Mouse (Mus musculus) naive thymus-derived CD4-positive, alpha-beta T cell, adult 2 months (primary cell): ENCODE results near the gene Elf2.
"Not testable (repeated sequence)": the region's sequence is repeated elsewhere in the genome, so short reads cannot be mapped to it uniquely, and the experiment has no call there.

Source experiments
- DNase-seq: peaks from one replicate; pipeline ENCODE4 v3.0.0-alpha.2; 2011; ENCODE audit warnings: low read depth

The Elf2 gene

GRCm38 (mm10) chr3:51359558-51360307 is 19.3 kb upstream of the Elf2 start:
- DNase-seq = no peak

GRCm38 (mm10) chr3:51358660-51359557 is 18.4 kb upstream of the Elf2 start:
- DNase-seq = peak; percentile 89

- DNase-seq = peak; percentile 86
Observed at GRCm38 (mm10) chr3:51358181-51358580, 17.7 kb upstream of the Elf2 start.

- DNase-seq = no peak
Observed at GRCm38 (mm10) chr3:51357624-51358023, 17.2 kb upstream of the Elf2 start.

- DNase-seq = no peak
Observed at GRCm38 (mm10) chr3:51357078-51357477, 16.6 kb upstream of the Elf2 start.

GRCm38 (mm10) chr3:51354956-51355355 is 14.5 kb upstream of the Elf2 start:
- DNase-seq = not testable (repeated sequence)

- no peak for DNase-seq
Observed at GRCm38 (mm10) chr3:51354034-51354427, 13.6 kb upstream of the Elf2 start.

- DNase-seq = peak; percentile 86
Observed at GRCm38 (mm10) chr3:51353325-51354033, 13.0 kb upstream of the Elf2 start.

- no peak for DNase-seq
Observed at GRCm38 (mm10) chr3:51350806-51351205, 10.3 kb upstream of the Elf2 start.

GRCm38 (mm10) chr3:51348646-51349238 is 8.3 kb upstream of the Elf2 start:
- no peak for DNase-seq

- DNase-seq = not testable (repeated sequence)
Observed at GRCm38 (mm10) chr3:51345017-51345416, 4.6 kb upstream of the Elf2 start.

- not testable (repeated sequence) for DNase-seq
Observed at GRCm38 (mm10) chr3:51344182-51344581, 3.7 kb upstream of the Elf2 start.

- DNase-seq = no peak
Observed at GRCm38 (mm10) chr3:51343260-51343659, 2.8 kb upstream of the Elf2 start.

- peak; percentile 43 for DNase-seq
Observed at GRCm38 (mm10) chr3:51342152-51342551, 1.7 kb upstream of the Elf2 start.

GRCm38 (mm10) chr3:51341268-51342081 is 1.0 kb upstream of the Elf2 start:
- peak; percentile 62 for DNase-seq

GRCm38 (mm10) chr3:51339734-51340551 is 520 bp downstream of the Elf2 start:
- DNase-seq = peak; percentile 69

- DNase-seq = peak; percentile 60
Observed at GRCm38 (mm10) chr3:51339378-51339733, 1.1 kb downstream of the Elf2 start.

- no peak for DNase-seq
Observed at GRCm38 (mm10) chr3:51335378-51335777, 5.1 kb downstream of the Elf2 start.

GRCm38 (mm10) chr3:51333950-51334349 is 6.5 kb downstream of the Elf2 start:
- DNase-seq = no peak

GRCm38 (mm10) chr3:51333234-51333889 is 7.1 kb downstream of the Elf2 start:
- peak; percentile 65 for DNase-seq
